Mouse (Mus musculus): ENCODE data around the gene Sec24c. TPM values are rescaled to one million over a fixed set of nuclear protein-coding genes. Genes with fewer than 3 reads are reported as not detected.
A peak's percentile ranks its signal among the peaks of the same experiment; 100 is the strongest.

Gene Sec24c
- polyA plus RNA-seq, 1 experiment from 2014 or later = 101 TPM

GRCm38 (mm10) chr14:20735052-20735451, 60.9 kb downstream of the Sec24c start:
- DNase-seq (ENCODE audit: low spot score) = no peak
- Histone ChIP-seq H3K4me1 (peaks cover 57% of the 10 kb centered on the region), H3K4me3 (0 out of 2 replicates have a peak overlapping the region, but pooled peaks have one; percentile 96), H3K27me3 (ENCODE audit: insufficient read depth, poor library complexity, severe bottlenecking) (no peaks in the 10 kb centered on the region), H3K27ac (peak overlapping the region; percentile 98), H3K9me3 (no peaks in the 10 kb centered on the region), H3K36me3 (peaks cover 71% of the 10 kb centered on the region)
- 53% methylated on average over 2 of the region's 2 CpGs for WGBS

GRCm38 (mm10) chr14:20735892-20736390, 61.8 kb downstream of the Sec24c start:
- Histone ChIP-seq H3K27me3 (ENCODE audit: insufficient read depth, poor library complexity, severe bottlenecking) (no peaks in the 10 kb centered on the region), H3K9me3 (no peaks in the 10 kb centered on the region), H3K4me3 (no peak overlapping the region), H3K4me1 (peaks cover 57% of the 10 kb centered on the region), H3K36me3 (peaks cover 71% of the 10 kb centered on the region), H3K27ac (peak overlapping the region; percentile 98; the same call in 1 of the 2 replicates)
- 86% methylated on average over 13 of the region's 13 CpGs for WGBS
- no peak for DNase-seq (ENCODE audit: low spot score)

- no peak overlapping the region for H3K4me3 ChIP-seq
- 42% methylated on average over 14 of the region's 14 CpGs for WGBS
- H3K27me3 ChIP-seq (ENCODE audit: insufficient read depth, poor library complexity, severe bottlenecking) = no peaks in the 10 kb centered on the region
- peak overlapping the region; percentile 42; the same call in 1 of the 2 replicates for H3K27ac ChIP-seq
- DNase-seq (ENCODE audit: low spot score) = no peak
- no peaks in the 10 kb centered on the region for H3K9me3 ChIP-seq
- peaks cover 64% of the 10 kb centered on the region for H3K4me1 ChIP-seq
- H3K36me3 ChIP-seq = peaks cover 75% of the 10 kb centered on the region
These were observed 63.2 kb downstream of the Sec24c start for GRCm38 (mm10) chr14:20737306-20737705.

- Histone ChIP-seq H3K36me3 (peaks cover 76% of the 10 kb centered on the region), H3K27ac (no peak overlapping the region), H3K4me3 (no peak overlapping the region), H3K27me3 (ENCODE audit: insufficient read depth, poor library complexity, severe bottlenecking) (no peaks in the 10 kb centered on the region), H3K4me1 (peaks cover 59% of the 10 kb centered on the region), H3K9me3 (no peaks in the 10 kb centered on the region)
- DNase-seq (ENCODE audit: low spot score) = no peak
- WGBS = 61% methylated on average over 8 of the region's 8 CpGs
These were observed 64.4 kb downstream of the Sec24c start for GRCm38 (mm10) chr14:20738511-20738910.

GRCm38 (mm10) chr14:20741301-20741700, 67.2 kb downstream of the Sec24c start:
- Histone ChIP-seq H3K27me3 (ENCODE audit: insufficient read depth, poor library complexity, severe bottlenecking) (no peaks in the 10 kb centered on the region), H3K9me3 (no peaks in the 10 kb centered on the region), H3K36me3 (peaks cover 91% of the 10 kb centered on the region), H3K4me3 (no peak overlapping the region), H3K4me1 (peaks cover 33% of the 10 kb centered on the region), H3K27ac (no peak overlapping the region)
- whole genome bisulfite sequencing = 86% methylated on average over 9 of the region's 9 CpGs
- no peak for DNase-seq (ENCODE audit: low spot score)

- H3K27me3 ChIP-seq (ENCODE audit: insufficient read depth, poor library complexity, severe bottlenecking) = no peaks in the 10 kb centered on the region
- DNase-seq (ENCODE audit: low spot score) = no peak
- no peaks in the 10 kb centered on the region for H3K9me3 ChIP-seq
- H3K27ac ChIP-seq = no peak overlapping the region
- WGBS = 85% methylated on average over 3 of the region's 3 CpGs
- H3K36me3 ChIP-seq = peaks cover 89% of the 10 kb centered on the region
- peaks cover 25% of the 10 kb centered on the region for H3K4me1 ChIP-seq
- H3K4me3 ChIP-seq = no peak overlapping the region
These were observed 69.5 kb downstream of the Sec24c start for GRCm38 (mm10) chr14:20743614-20744013.

Small RNAs within 50 kb of the gene (microRNA-seq; reads per million reads assigned to microRNA genes)
- 2.3 reads per million for gene Mir6946

Other genes starting within 250 kb of the Sec24c start
- 0.15 and 0.39 TPM in 2 replicates for gene Cfap70, start 222.1 kb upstream of the Sec24c start, polyA plus RNA-seq (2016; fragmentation: Nextera tagmentation; extraction: Ambion mirVana)
- 36.6 and 38.5 TPM in 2 replicates for gene Anxa7, start 194.2 kb upstream of the Sec24c start, polyA plus RNA-seq (2016; fragmentation: Nextera tagmentation; extraction: Ambion mirVana)
- gene Mss51, start 177.4 kb upstream of the Sec24c start, polyA plus RNA-seq (2016; fragmentation: Nextera tagmentation; extraction: Ambion mirVana) = 0.64 and 0.65 TPM in 2 replicates
- gene Ppp3cb, start 127.7 kb upstream of the Sec24c start, polyA plus RNA-seq (2016; fragmentation: Nextera tagmentation; extraction: Ambion mirVana) = 36.2 and 37.8 TPM in 2 replicates
- gene Usp54, start 33.2 kb upstream of the Sec24c start, polyA plus RNA-seq (2016; fragmentation: Nextera tagmentation; extraction: Ambion mirVana) = 7.3 and 7.5 TPM in 2 replicates
- gene Myoz1, start 17.8 kb upstream of the Sec24c start, polyA plus RNA-seq (2016; fragmentation: Nextera tagmentation; extraction: Ambion mirVana) = 22.8 and 30.3 TPM in 2 replicates
- gene Synpo2l, start 6.0 kb upstream of the Sec24c start, polyA plus RNA-seq (2016; fragmentation: Nextera tagmentation; extraction: Ambion mirVana) = 87.0 and 172 TPM in 2 replicates
- 18.4 and 19.5 TPM in 2 replicates for gene Fut11, start 20.7 kb downstream of the Sec24c start, polyA plus RNA-seq (2016; fragmentation: Nextera tagmentation; extraction: Ambion mirVana)
- gene Chchd1, start 28.7 kb downstream of the Sec24c start, polyA plus RNA-seq (2016; fragmentation: Nextera tagmentation; extraction: Ambion mirVana) = 224 and 232 TPM in 2 replicates
- gene Zswim8, start 33.2 kb downstream of the Sec24c start, polyA plus RNA-seq (2016; fragmentation: Nextera tagmentation; extraction: Ambion mirVana) = 25.9 and 33.1 TPM in 2 replicates
- gene Ndst2, start 60.3 kb downstream of the Sec24c start, polyA plus RNA-seq (2016; fragmentation: Nextera tagmentation; extraction: Ambion mirVana) = 17.5 and 19.7 TPM in 2 replicates
- gene Camk2g, start 119.8 kb downstream of the Sec24c start, polyA plus RNA-seq (2016; fragmentation: Nextera tagmentation; extraction: Ambion mirVana) = 60.6 and 65.3 TPM in 2 replicates
- 0.23 and 0.30 TPM in 2 replicates for gene Plau, start 162.4 kb downstream of the Sec24c start, polyA plus RNA-seq (2016; fragmentation: Nextera tagmentation; extraction: Ambion mirVana)